Mouse (Mus musculus): Measurements from ENCODE around the gene Srgn. TPM values are rescaled to one million over a fixed set of nuclear protein-coding genes. Genes with fewer than 3 reads are reported as not detected.

Srgn gene
- total and polyA plus RNA-seq, 2 experiments from 2014 or later: 17.4 to 19.9 TPM

DNA sequence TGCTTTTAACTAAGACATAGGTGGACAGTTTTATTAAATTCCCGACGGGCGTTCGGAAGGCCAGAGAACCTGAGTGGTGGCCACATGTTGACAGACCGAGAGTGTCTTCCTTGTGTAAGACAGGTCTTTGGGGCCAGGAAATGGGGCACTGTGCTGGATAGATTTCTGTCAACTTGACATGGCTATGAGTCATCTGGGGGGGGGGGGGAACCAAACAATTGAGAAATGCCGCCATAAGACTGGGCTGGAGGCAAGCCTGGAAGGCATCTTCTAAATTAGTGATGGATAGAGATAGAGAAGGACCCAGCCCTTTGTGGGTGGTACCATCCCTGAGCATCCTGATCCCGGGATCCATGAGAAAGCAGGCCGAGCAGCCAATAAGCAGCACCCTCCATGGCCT is 15.7 kb upstream of the Srgn start:
- WGBS: 96% methylated on average over 8 of the region's 8 CpGs
- DNase-seq: no peak
- no peak overlapping the region for H3K9ac ChIP-seq
- H3K4me2 ChIP-seq (ENCODE audit: low read depth): no peak overlapping the region
- H3K4me1 ChIP-seq (ENCODE audit: insufficient read depth): no peaks in the 10 kb centered on the region
- H3K4me3 ChIP-seq (ENCODE audit: low read depth, low read length): no peak overlapping the region
- H3K9me3 ChIP-seq (ENCODE audit: low read length): no peaks in the 10 kb centered on the region
- ATAC-seq: no peak
- TF ChIP-seq CTCF (IDR thresholded peaks at IDR 0.05; ENCODE audit: low read depth): no peak
- H3K27me3 ChIP-seq (ENCODE audit: insufficient read depth, low read length): no peaks in the 10 kb centered on the region
- no peak overlapping the region for H3K27ac ChIP-seq (ENCODE audit: low read depth, low read length)
- H3K36me3 ChIP-seq (ENCODE audit: insufficient read depth): no peaks in the 10 kb centered on the region

DNA sequence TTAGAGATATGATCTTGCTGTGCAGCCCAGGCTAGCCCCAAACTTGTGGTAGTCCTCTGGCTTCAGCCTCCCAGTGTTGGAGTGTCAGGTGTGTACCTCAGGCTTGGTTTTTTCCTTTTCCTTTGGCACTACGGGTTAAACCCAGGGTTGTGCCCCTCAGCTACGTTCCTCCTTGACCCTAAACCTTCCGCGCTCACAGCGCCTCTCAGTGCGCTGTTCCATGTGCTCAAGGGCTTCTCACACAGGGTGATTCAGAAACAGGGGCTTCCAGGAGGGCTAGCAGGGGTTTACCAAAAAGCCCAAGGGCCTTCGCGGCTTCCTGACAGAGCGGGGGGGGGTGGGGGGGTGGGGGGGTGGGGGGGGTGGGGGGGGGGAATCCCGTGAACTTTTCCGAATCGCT is 15.3 kb upstream of the Srgn start:
- Histone ChIP-seq H3K27me3 (ENCODE audit: insufficient read depth, low read length) (no peaks in the 10 kb centered on the region), H3K4me1 (ENCODE audit: insufficient read depth) (no peaks in the 10 kb centered on the region), H3K36me3 (ENCODE audit: insufficient read depth) (no peaks in the 10 kb centered on the region), H3K4me3 (ENCODE audit: low read depth, low read length) (no peak overlapping the region), H3K27ac (ENCODE audit: low read depth, low read length) (no peak overlapping the region), H3K4me2 (ENCODE audit: low read depth) (no peak overlapping the region), H3K9me3 (ENCODE audit: low read length) (no peaks in the 10 kb centered on the region), H3K9ac (no peak overlapping the region)
- WGBS: 96% methylated on average over 10 of the region's 12 CpGs
- DNase-seq (no peak), ATAC-seq (no peak)
- no peak for TF ChIP-seq CTCF (IDR thresholded peaks at IDR 0.05; ENCODE audit: low read depth)

DNA sequence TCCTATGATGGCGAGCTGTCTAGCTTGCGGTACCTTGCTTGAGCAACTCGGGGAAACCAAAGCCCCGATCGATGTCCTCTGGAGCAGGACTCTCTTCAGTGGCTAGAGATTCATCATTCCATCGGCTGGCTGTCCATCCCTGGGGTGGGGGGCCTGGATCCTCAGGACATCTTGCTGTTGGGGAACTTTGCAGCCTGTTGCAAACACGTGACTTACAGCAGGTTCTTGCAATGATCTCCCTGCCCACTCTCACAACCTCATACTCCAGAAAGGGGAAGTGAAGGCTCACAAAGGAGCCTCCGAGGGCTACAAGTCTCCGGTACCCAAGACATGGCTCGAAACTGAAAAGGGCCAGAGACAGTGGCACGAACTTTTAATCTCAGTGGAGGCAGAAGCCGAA is 14.2 kb upstream of the Srgn start:
- Histone ChIP-seq H3K27me3 (ENCODE audit: insufficient read depth, low read length) (no peaks in the 10 kb centered on the region), H3K9ac (no peak overlapping the region), H3K4me1 (ENCODE audit: insufficient read depth) (no peaks in the 10 kb centered on the region), H3K27ac (ENCODE audit: low read depth, low read length) (no peak overlapping the region), H3K4me3 (ENCODE audit: low read depth, low read length) (no peak overlapping the region), H3K4me2 (ENCODE audit: low read depth) (no peak overlapping the region), H3K9me3 (ENCODE audit: low read length) (no peaks in the 10 kb centered on the region), H3K36me3 (ENCODE audit: insufficient read depth) (no peaks in the 10 kb centered on the region)
- no peak for TF ChIP-seq CTCF (IDR thresholded peaks at IDR 0.05; ENCODE audit: low read depth)
- DNase-seq (no peak), ATAC-seq (no peak)
- 92% methylated on average over 12 of the region's 12 CpGs for WGBS

DNA sequence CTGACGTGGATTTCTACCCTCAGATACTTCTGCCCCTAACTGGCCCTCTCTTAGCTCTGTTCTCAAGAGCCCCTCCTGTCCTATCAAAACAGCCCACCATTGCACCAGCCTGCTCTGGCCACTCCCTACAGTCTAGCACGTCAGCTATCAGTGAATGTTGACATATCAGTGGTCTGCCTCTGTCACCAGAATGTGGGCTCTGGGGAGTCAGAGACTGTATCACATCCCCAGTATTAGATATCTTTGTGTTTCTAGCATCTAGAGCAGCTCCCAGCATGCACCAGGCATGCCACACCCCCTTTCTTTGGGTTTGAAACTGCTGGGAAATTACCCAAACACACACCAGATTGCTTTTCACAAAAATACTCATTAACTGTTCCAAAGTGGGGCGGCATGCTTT is 13.5 kb upstream of the Srgn start:
- TF ChIP-seq CTCF (IDR thresholded peaks at IDR 0.05; ENCODE audit: low read depth): no peak
- Histone ChIP-seq H3K4me2 (ENCODE audit: low read depth) (no peak overlapping the region), H3K9me3 (ENCODE audit: low read length) (no peaks in the 10 kb centered on the region), H3K4me1 (ENCODE audit: insufficient read depth) (no peaks in the 10 kb centered on the region), H3K36me3 (ENCODE audit: insufficient read depth) (no peaks in the 10 kb centered on the region), H3K4me3 (ENCODE audit: low read depth, low read length) (no peak overlapping the region), H3K27ac (ENCODE audit: low read depth, low read length) (no peak overlapping the region), H3K9ac (no peak overlapping the region), H3K27me3 (ENCODE audit: insufficient read depth, low read length) (no peaks in the 10 kb centered on the region)
- ATAC-seq (peak; percentile 25; the same call in 1 of the 2 replicates), DNase-seq (no peak)
- 66% methylated on average over 3 of the region's 3 CpGs for WGBS

DNA sequence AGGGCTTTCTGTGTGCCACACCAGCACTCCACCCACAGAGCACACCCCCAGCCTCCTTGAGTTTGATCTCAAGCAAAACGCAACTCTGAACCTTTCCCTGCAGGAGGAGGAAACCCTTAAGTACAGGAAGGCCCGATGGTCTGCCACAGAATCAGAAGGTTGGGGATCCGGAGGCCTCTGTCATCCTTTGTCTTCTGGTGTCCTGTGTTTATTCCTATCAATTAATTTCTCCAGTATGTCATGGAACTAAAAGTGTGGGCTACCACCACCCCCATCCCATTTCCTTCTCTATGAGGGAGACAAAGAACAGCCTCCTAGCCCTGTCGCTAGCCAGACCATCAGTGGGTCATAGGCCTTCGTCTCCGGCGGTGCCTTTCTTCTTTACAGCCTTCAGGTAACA is 7.3 kb upstream of the Srgn start:
- DNase-seq (no peak), ATAC-seq (no peak)
- Histone ChIP-seq H3K27ac (ENCODE audit: low read depth, low read length) (no peak overlapping the region), H3K36me3 (ENCODE audit: insufficient read depth) (no peaks in the 10 kb centered on the region), H3K4me2 (ENCODE audit: low read depth) (no peak overlapping the region), H3K4me1 (ENCODE audit: insufficient read depth) (no peaks in the 10 kb centered on the region), H3K27me3 (ENCODE audit: insufficient read depth, low read length) (no peaks in the 10 kb centered on the region), H3K4me3 (ENCODE audit: low read depth, low read length) (no peak overlapping the region), H3K9me3 (ENCODE audit: low read length) (no peaks in the 10 kb centered on the region), H3K9ac (no peak overlapping the region)
- 86% methylated on average over 7 of the region's 7 CpGs for WGBS
- no peak for TF ChIP-seq CTCF (IDR thresholded peaks at IDR 0.05; ENCODE audit: low read depth)

DNA sequence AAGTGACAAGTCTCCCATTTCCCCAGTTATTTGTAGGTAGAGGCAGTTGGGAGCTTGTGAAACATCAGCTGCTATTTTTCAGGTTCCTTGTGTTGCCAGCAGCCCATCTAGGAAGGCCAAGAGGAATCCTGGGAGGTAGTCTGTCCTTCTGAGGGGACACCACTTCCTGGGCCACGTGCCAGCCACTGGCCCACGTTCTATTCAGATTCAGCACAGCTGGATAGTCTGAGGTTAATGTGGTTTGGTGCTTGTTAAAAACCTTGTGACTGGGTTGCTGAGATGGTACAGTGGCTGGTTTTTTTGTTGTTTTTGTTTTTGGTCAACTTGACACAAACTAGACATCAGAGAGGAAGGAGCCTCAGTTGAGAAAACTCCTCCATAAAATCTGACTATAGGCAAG is 5.6 kb upstream of the Srgn start:
- no peaks in the 10 kb centered on the region for H3K4me1 ChIP-seq (ENCODE audit: insufficient read depth)
- H3K27me3 ChIP-seq (ENCODE audit: insufficient read depth, low read length): no peaks in the 10 kb centered on the region
- no peak overlapping the region for H3K9ac ChIP-seq
- ATAC-seq (no peak), DNase-seq (no peak)
- H3K4me2 ChIP-seq (ENCODE audit: low read depth): no peak overlapping the region
- WGBS: 33% methylated on average over 2 of the region's 2 CpGs
- no peak overlapping the region for H3K27ac ChIP-seq (ENCODE audit: low read depth, low read length)
- no peaks in the 10 kb centered on the region for H3K9me3 ChIP-seq (ENCODE audit: low read length)
- TF ChIP-seq CTCF (IDR thresholded peaks at IDR 0.05; ENCODE audit: low read depth): no peak
- no peak overlapping the region for H3K4me3 ChIP-seq (ENCODE audit: low read depth, low read length)
- H3K36me3 ChIP-seq (ENCODE audit: insufficient read depth): no peaks in the 10 kb centered on the region

DNA sequence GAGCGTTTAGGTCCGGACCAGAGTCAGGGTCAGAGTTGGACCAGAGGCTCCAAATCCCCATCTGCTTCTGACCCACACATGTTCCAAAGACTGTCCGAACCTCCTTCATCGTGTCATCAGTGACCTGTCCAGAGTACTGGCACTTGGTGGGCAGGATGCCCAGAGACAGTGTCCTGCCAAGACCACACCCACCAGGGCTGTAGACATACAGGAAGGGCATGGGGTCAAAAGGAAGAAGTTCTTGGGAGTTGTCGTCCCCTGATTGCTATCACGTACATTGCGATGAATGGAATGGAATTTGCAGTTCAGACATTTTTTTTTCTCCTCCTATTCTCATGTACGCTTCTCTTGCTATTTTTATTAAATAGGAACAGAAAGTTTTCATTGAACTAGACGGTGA is 2.9 kb upstream of the Srgn start:
- DNase-seq: no peak
- TF ChIP-seq CTCF (IDR thresholded peaks at IDR 0.05; ENCODE audit: low read depth): no peak

More for the DNA sequence above, 2.9 kb upstream of the Srgn start:
- no peaks in the 10 kb centered on the region for H3K36me3 ChIP-seq (ENCODE audit: insufficient read depth)
- no peak overlapping the region for H3K4me2 ChIP-seq (ENCODE audit: low read depth)
- H3K4me3 ChIP-seq (ENCODE audit: low read depth, low read length): no peak overlapping the region
- H3K9ac ChIP-seq: no peak overlapping the region
- ATAC-seq: no peak
- WGBS: 86% methylated on average over 9 of the region's 9 CpGs
- no peaks in the 10 kb centered on the region for H3K4me1 ChIP-seq (ENCODE audit: insufficient read depth)
- no peaks in the 10 kb centered on the region for H3K27me3 ChIP-seq (ENCODE audit: insufficient read depth, low read length)
- no peak overlapping the region for H3K27ac ChIP-seq (ENCODE audit: low read depth, low read length)
- no peaks in the 10 kb centered on the region for H3K9me3 ChIP-seq (ENCODE audit: low read length)
